Mouse (Mus musculus) left cerebral cortex, adult 8-10 months (tissue): Measurements from ENCODE around the gene Otud5. TPM values are rescaled to one million over a fixed set of nuclear protein-coding genes. Genes with fewer than 3 reads are reported as not detected.
"Not testable (repeated sequence)": the region's sequence is repeated elsewhere in the genome, so short reads cannot be mapped to it uniquely, and the experiment has no call there.

Experiments used
- DNase-seq, 2 experiments: peaks; one replicate each; pipeline ENCODE4 v3.0.0; 2022; ENCODE audit warnings: low spot score in 2 of 2
- microRNA-seq, 2 experiments: library from miRNA; unstranded; fragments of <30 nt; microRNA quantifications; one replicate each; pipeline ENCODE4 v1.2.0; 2022
- total RNA-seq, 4 experiments: library from RNA; stranded (reverse); gene quantifications; 2 replicates each; pipeline ENCODE4 v1.2.4; 2022

Otud5 gene
- total RNA-seq, 4 experiments from 2014 or later: 76.2 to 84.7 (median 78.7) TPM

DNA sequence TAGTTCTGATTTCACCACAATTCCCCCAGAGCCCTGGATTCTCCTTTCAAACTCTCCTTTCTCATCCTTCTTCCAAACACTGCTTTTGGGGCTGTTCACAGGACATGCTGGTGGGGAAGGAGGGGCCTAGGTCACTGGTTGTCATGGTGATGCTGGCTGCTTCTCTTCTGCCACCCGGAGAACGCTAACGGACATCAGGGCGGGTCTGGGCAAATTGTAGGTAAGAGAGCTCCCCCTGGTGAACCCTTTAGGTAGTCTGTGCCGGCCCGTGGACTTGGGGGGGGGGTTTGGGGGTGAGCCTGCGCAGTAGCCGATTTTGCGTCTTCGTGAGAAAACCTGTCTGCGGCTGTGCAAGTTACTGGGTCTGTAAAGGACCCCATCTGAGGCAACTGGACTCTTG is 38.7 kb downstream of the Otud5 start:
- DNase-seq: peak; percentile 31 to 70

- DNase-seq: peak; percentile 54 to 81
Observed at GRCm38 (mm10) chrX:7883841-7884567, 42.8 kb downstream of the Otud5 start, which contains the start of gene Slc35a2. Slc35a2 (plus strand) TSS chrX:7884028.

DNA sequence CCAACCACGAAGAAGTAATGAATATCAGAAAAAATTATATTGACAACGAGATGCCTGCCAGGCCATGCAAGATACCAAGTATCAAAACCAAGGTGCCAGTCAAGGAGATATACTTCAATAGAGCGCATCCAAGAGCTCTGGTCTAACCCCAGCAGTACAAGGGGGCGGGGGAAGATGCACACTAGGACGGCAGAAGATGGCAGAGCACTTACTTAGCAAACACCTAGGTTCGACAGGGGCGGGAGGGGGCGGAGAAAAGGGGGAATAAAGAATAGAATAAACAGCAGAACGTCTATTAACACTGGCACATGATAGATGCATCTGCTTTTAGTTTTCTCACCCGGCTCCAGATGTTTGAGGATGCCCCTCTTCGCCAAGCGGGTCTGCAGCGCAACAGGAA is 57.0 kb downstream of the Otud5 start:
- DNase-seq: no peak

- peak; percentile 63 to 91 for DNase-seq
Observed at GRCm38 (mm10) chrX:7898880-7899874, 58.0 kb downstream of the Otud5 start, which contains the start of the genes Pqbp1 and Timm17b. Pqbp1 (minus strand) TSS chrX:7899269. Timm17b (plus strand) TSS chrX:7899357.

DNA sequence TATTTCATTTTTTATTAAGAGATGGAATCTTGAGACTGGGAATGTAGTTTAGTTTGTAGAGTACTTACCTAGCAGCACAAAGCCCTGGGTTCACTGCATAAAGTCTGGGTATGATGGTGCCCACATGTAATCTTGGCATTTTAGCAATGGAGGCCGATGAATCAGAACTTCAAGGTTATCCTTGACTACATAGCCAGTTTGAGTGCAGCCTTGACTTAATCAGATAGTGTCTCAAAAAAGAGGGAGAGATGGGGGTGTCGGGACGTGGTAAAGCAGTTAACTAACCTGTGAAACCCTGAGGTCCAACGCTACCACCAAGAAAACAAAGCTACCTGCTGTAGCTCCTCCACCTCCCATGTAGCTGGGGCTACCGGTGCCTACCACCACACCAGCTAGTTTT is 63.3 kb downstream of the Otud5 start:
- DNase-seq: no peak

GRCm38 (mm10) chrX:7907735-7908134 is 66.6 kb downstream of the Otud5 start, which contains the start of gene Gm10491:
Gm10491 (minus strand) TSS chrX:7907835.
- DNase-seq: no peak

DNA sequence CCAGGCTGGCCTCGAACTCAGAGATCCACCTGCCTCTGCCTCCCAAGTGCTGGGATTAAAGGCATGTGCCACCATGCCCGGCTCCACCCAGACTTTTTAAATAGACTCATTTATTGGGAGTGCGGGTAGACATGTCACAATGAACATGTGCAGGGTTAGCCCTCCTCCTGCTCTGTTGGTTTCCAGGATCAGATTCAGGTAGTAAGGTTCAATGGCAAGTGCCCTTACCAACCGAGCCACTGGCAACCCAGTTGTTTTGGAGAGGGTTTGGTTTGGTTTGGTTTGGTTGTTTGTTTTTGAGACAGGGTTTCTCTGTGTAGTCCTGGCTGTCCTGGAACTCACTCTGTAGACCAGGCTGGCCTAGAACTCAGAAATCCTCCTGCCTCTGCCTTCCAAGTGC is 68.1 kb downstream of the Otud5 start, which contains the start of gene Gm10490:
Gene Gm10490, plus strand, starts transcription at position 301 of the 400 bp plus-strand sequence.
- DNase-seq: not testable (repeated sequence)

DNA sequence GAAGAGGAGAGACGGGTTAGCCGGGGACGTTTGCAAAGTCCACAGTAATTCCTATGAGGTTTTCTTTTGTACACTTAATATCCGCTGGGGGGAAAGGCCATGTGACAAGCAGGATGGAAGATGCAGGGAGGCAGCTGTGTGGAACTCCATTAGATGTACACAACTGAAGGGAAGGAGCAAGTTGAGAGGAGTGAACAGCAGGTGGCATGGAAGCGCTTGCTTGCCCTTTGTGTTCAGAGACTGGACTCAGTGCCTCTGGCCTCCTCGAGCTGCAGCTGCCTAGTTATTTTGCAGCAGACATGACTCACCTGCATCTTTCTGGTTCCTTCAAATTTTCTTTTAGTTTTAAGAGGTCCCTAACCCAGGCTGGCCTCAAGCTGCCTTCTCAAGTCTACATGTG is 69.3 kb downstream of the Otud5 start:
- DNase-seq: no peak

GRCm38 (mm10) chrX:7915669-7916068 is 74.5 kb downstream of the Otud5 start:
- not testable (repeated sequence) for DNase-seq

DNA sequence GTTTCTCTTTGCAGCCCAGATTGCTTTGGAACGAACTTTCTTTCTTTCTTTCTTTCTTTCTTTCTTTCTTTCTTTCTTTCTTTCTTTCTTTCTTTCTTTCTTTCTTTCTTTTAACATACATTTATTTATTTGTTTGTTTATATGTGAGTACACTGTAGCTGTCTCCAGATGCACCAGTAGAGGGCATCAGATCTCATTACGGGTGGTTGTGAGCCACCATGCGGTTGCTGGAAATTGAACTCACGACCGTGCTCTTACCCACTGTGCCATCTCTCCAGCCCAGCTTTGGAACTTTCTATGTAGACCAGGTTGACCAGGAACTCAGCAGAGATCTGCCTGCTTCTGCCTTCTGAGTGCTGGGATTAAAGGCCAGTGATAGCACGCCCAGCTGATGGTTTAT is 76.8 kb downstream of the Otud5 start:
- not testable (repeated sequence) for DNase-seq

DNA sequence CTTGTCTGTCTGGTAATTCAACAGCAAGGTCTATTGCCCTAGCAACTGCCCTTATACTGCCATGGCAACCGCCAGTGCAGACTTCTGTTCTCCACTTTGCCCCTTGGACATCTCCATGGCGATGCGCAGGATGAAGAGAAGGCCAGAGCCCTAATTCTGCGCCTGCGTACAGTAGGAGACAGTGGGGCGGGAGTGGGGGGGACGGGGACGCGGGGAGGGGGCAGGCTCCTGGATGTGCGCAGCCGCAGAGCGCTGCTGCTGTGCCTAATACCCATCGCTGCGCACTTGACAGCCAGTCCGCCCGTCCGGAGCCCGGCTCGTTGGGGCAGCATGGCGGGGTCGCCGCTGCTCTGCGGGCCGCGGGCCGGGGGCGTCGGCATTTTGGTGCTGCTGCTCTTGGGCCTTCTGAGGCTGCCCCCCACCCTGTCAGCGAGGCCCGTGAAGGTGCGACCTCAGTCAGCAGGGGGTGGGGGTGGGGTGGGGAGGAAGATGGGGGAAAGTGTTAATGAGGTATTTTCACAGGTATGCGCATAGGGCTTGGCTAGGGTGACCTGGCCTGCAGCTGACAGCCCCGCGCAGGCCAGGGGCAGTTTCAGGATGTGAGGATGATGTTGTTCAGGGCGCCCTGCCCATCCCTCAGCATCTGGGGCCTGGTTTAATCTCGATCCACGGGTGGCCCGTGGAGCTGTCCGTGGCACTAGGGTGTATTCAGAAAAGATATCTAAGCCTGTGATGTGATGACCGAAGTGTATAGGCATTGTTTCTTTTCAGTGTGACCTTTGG is 78.6 kb downstream of the Otud5 start, which contains the start of gene Pcsk1n:
Gene Pcsk1n, plus strand, starts transcription at position 222 of the 783 bp plus-strand sequence.
- DNase-seq: peak in 1 of 2 experiments; percentile 36

- no peak for DNase-seq
Observed at GRCm38 (mm10) chrX:7922032-7922431, 80.9 kb downstream of the Otud5 start.

Small RNA genes lying within 50 kb of the gene (microRNA-seq; reads per million reads assigned to microRNA genes)
- gene Mir1198: 81.6 to 106 reads per million in 2 experiments

Other genes starting within 250 kb of the Otud5 start
- 10 to 100 TPM; 25.5 to 31.1 (median 29.7) TPM for gene Ccdc22, start 235.8 kb upstream of the Otud5 start, total RNA-seq
- under 1 TPM in 3 of 4 experiments, not detected in 1; 0.07 to 0.14 (median 0.11) TPM for gene Cacna1f, start 234.3 kb upstream of the Otud5 start, total RNA-seq
- 1,000 to 10,000 TPM; 1,778 to 2,065 (median 1,954) TPM for gene Syp, start 202.9 kb upstream of the Otud5 start, total RNA-seq
- 1 to 10 TPM; 1.7 to 2.9 (median 2.6) TPM for gene Prickle3, start 184.1 kb upstream of the Otud5 start, total RNA-seq
- gene Plp2, start 170.0 kb upstream of the Otud5 start, total RNA-seq: 10 to 100 TPM in 2 of 4 experiments, 1 to 10 TPM in 2; 6.3 to 11.0 (median 10.2) TPM
- gene Magix, start 160.1 kb upstream of the Otud5 start, total RNA-seq: under 1 TPM in 3 of 4 experiments, not detected in 1; 0.26 to 0.46 (median 0.26) TPM
- 10 to 100 TPM; 32.9 to 36.4 (median 33.5) TPM for gene Gpkow, start 144.2 kb upstream of the Otud5 start, total RNA-seq
- gene Wdr45, start 127.0 kb upstream of the Otud5 start, total RNA-seq: 10 to 100 TPM; 59.1 to 71.0 (median 67.8) TPM
- gene Gm45208, start 119.1 kb upstream of the Otud5 start, total RNA-seq: under 1 TPM in 1 of 4 experiments, not detected in 3; 0.74 TPM
- 100 to 1,000 TPM in 3 of 4 experiments, 10 to 100 TPM in 1; 93.3 to 107 (median 103) TPM for gene Praf2, start 112.9 kb upstream of the Otud5 start, total RNA-seq
- 10 to 100 TPM; 15.7 to 26.0 (median 17.6) TPM for gene Ccdc120, start 90.5 kb upstream of the Otud5 start, total RNA-seq
- 10 to 100 TPM; 34.5 to 36.0 (median 35.1) TPM for gene Tfe3, start 78.8 kb upstream of the Otud5 start, total RNA-seq
- 100 to 1,000 TPM; 106 to 111 (median 107) TPM for gene Gripap1, start 51.6 kb upstream of the Otud5 start, total RNA-seq
- 10 to 100 TPM in 3 of 4 experiments, 1 to 10 TPM in 1; 7.6 to 10.9 (median 10.4) TPM for gene Kcnd1, start 19.1 kb upstream of the Otud5 start, total RNA-seq
- gene Pim2, start 36.9 kb downstream of the Otud5 start, total RNA-seq: 10 to 100 TPM; 45.5 to 49.9 (median 46.2) TPM
- 10 to 100 TPM; 28.2 to 47.5 (median 42.3) TPM for gene Slc35a2, start 42.7 kb downstream of the Otud5 start, total RNA-seq
- gene Pqbp1, start 57.9 kb downstream of the Otud5 start, total RNA-seq: 10 to 100 TPM; 79.2 to 89.9 (median 84.2) TPM
- gene Timm17b, start 58.0 kb downstream of the Otud5 start, total RNA-seq: 10 to 100 TPM; 22.9 to 33.3 (median 29.3) TPM
- gene Gm10491, start 66.5 kb downstream of the Otud5 start, total RNA-seq: not detected
- 1 to 10 TPM in 1 of 4 experiments, not detected in 3; 1.4 TPM for gene Gm10490, start 68.2 kb downstream of the Otud5 start, total RNA-seq
- gene Pcsk1n, start 78.5 kb downstream of the Otud5 start, total RNA-seq: 100 to 1,000 TPM; 412 to 461 (median 441) TPM
- gene Eras, start 87.2 kb downstream of the Otud5 start, total RNA-seq: not detected
- 10 to 100 TPM; 45.1 to 52.4 (median 46.9) TPM for gene Hdac6, start 106.5 kb downstream of the Otud5 start, total RNA-seq
- not detected for gene Gata1, start 136.7 kb downstream of the Otud5 start, total RNA-seq
- gene Glod5, start 177.1 kb downstream of the Otud5 start, total RNA-seq: 1 to 10 TPM in 2 of 4 experiments, under 1 TPM in 1, not detected in 1; 0.63 to 1.2 (median 1.1) TPM
- gene Suv39h1, start 233.4 kb downstream of the Otud5 start, total RNA-seq: 10 to 100 TPM; 24.7 to 27.5 (median 26.6) TPM
- gene Was, start 249.1 kb downstream of the Otud5 start, total RNA-seq: 1 to 10 TPM in 3 of 4 experiments, under 1 TPM in 1; 0.82 to 3.6 (median 2.0) TPM